Mouse (Mus musculus): Measurements from ENCODE around the gene Tmem63b. TPM values are rescaled to one million over a fixed set of nuclear protein-coding genes. Genes with fewer than 3 reads are reported as not detected.

The Tmem63b gene
- total RNA-seq (2014; rRNA removed) (241 and 252 TPM in 2 replicates), polyA plus RNA-seq (2015; fragmentation: Nextera tagmentation; extraction: Ambion mirVana) (123 and 139 TPM in 2 replicates)

DNA sequence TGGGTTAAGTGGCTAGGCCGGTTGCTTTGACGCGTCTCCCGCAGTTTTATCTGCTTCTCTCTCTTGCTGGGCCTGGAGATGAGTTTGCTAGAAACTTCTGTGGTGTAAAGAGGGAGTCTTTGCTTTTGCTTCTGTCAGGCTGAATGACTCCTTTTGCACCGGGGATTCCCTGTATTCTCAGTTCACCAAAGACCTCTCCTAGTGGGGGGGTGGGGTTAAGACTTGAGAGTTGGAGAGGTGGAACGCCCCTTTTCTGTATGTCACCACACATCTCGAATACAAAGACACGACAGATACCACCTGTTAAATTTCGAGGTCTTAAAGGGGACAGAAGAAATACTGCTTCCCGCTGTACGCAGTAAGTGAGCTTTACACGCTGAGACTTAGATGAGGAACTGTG is at the start of gene Tmem63b:
Tmem63b (minus strand) TSS at position 190 of the 400 bp plus-strand sequence.
- WGBS: 7% methylated on average over 12 of the region's 12 CpGs
- no peaks in the 10 kb centered on the region for H3K9me3 ChIP-seq (ENCODE audit: low read length)
- peaks cover 20% of the 10 kb centered on the region for H3K4me1 ChIP-seq (ENCODE audit: insufficient read depth, low read length)
- H3K4me3 ChIP-seq (ENCODE audit: low read length): peak within 1 kb of the TSS; percentile 94
- ATAC-seq (peak; percentile 6; the same call in 1 of the 2 replicates), DNase-seq (ENCODE audit: low spot score) (peak; percentile 30)
- no peaks in the 10 kb centered on the region for H3K36me3 ChIP-seq (ENCODE audit: insufficient read depth, low read length)
- H3K4me2 ChIP-seq (ENCODE audit: low read depth, low read length): peak within 1 kb of the TSS; percentile 82
- H3K27me3 ChIP-seq (ENCODE audit: insufficient read depth, low read length): no peaks in the 10 kb centered on the region
- TF ChIP-seq CTCF (IDR thresholded peaks at IDR 0.05; ENCODE audit: low read depth): no peak
- peak within 1 kb of the TSS; percentile 88 for H3K27ac ChIP-seq
- peak within 1 kb of the TSS; percentile 92 for H3K9ac ChIP-seq (replicated peaks; ENCODE audit: low read length)

DNA sequence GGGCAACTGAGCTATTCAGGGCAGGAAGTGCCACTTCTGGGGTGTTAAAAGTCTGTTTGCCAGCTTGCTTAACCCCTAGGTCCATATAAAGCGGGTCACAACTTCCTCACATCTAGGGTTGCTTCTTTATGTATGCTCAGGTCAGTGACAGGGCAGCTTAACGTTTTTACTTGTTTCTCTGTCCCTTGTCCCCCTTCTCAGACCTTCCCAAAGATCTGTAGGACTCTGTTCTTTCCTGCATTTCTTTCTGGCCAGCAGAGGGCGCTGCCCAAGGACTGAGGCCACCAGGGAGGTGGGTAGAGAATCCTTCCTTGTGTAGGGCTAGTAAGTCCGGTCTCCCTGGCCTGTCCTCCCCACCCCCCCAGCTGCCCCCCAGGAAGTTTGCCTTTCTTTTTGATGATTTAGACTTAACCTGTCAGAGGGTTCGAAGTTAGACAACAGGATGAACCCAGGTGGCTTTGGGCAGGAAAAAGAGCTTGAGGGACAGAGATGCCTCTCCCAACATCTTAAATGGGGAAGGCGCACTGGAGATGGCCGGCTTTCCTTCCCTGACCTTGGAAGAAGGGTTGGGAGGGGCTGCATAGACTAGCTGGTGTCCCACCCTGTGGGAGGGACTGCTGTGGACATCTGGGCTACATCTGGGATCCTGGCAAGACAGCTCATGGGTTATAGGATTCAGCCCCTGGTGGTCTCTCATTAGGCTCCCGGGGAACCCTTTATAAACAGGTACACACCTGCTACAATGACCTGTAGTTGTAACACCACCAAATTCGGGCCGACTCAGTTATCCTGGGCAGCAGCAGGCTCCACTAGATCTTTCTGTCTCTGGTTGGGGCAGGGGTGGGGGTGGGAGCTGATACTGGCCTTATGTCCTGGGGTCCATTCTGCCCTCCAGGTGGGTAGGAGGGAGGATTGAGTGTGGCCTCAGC is 48.9 kb upstream of the Tmem63b start:
- peak; percentile 90 for DNase-seq (ENCODE audit: low spot score)
- H3K4me1 ChIP-seq (ENCODE audit: insufficient read depth, low read length): peaks cover 18% of the 10 kb centered on the region; the same call in 1 of the 2 replicates
- peak overlapping the region; percentile 51 for H3K4me3 ChIP-seq (ENCODE audit: low read length)
- no peaks in the 10 kb centered on the region for H3K27me3 ChIP-seq (ENCODE audit: insufficient read depth, low read length)
- H3K4me2 ChIP-seq (ENCODE audit: low read depth, low read length): peak overlapping the region; percentile 79
- H3K27ac ChIP-seq: peak overlapping the region; percentile 85
- no peaks in the 10 kb centered on the region for H3K36me3 ChIP-seq (ENCODE audit: insufficient read depth, low read length)
- ATAC-seq: peak; percentile 41; the same call in 1 of the 2 replicates
- TF ChIP-seq CTCF (IDR thresholded peaks at IDR 0.05; ENCODE audit: low read depth): peak; percentile 95
- H3K9ac ChIP-seq (replicated peaks; ENCODE audit: low read length): peak overlapping the region; percentile 68
- WGBS: 8% methylated on average over 10 of the region's 10 CpGs
- H3K9me3 ChIP-seq (ENCODE audit: low read length): no peaks in the 10 kb centered on the region

DNA sequence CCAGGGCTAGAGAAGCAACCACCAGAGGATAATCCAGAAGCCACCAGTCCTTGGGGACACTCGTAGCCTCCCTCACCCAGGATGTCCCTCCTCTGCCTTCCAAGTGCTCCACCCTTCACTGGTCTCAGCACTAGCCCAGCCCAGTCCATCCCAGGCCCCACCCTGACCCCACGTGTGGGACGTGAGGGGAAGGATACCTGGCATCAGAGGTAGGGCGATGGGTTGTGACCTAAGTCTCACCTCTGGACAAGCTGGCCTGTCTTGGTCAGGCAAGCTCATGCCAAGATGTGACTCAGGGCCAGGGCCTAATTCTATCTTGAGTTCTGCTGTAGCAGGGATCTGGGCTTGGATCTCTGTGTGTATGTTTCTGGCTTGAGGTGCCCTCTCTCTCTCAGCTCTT is 48.2 kb upstream of the Tmem63b start:
- no peak for TF ChIP-seq CTCF (IDR thresholded peaks at IDR 0.05; ENCODE audit: low read depth)
- H3K4me2 ChIP-seq (ENCODE audit: low read depth, low read length): 0 out of 2 replicates have a peak overlapping the region, but pooled peaks have one; percentile 57
- peaks cover 18% of the 10 kb centered on the region; the same call in 1 of the 2 replicates for H3K4me1 ChIP-seq (ENCODE audit: insufficient read depth, low read length)
- no peaks in the 10 kb centered on the region for H3K36me3 ChIP-seq (ENCODE audit: insufficient read depth, low read length)
- H3K9ac ChIP-seq (replicated peaks; ENCODE audit: low read length): no peak overlapping the region
- no peak overlapping the region for H3K27ac ChIP-seq
- no peak overlapping the region for H3K4me3 ChIP-seq (ENCODE audit: low read length)
- H3K27me3 ChIP-seq (ENCODE audit: insufficient read depth, low read length): no peaks in the 10 kb centered on the region
- no peaks in the 10 kb centered on the region for H3K9me3 ChIP-seq (ENCODE audit: low read length)
- ATAC-seq: no peak
- WGBS: 77% methylated on average over 4 of the region's 4 CpGs
- DNase-seq (ENCODE audit: low spot score): no peak

DNA sequence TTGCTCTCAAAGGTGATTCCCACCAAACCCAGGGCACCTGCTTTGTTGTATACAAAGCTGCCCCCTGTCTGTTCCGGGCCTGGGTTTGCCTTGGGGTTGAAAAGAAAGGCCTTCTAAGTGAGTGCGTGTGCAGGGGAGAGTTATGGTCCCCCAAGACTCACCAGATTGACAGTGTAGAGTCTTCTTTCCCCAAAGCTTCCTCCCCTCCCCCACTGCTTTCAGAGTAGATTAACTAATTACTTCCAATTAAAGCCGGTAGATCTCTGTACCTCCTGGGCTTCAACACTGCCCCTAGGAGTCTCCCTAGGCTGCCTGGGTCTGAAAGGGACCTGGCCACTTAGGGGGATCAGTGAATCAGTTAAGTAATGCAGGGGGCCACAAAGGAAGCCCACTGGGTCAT is 47.6 kb upstream of the Tmem63b start:
- Histone ChIP-seq H3K27me3 (ENCODE audit: insufficient read depth, low read length) (no peaks in the 10 kb centered on the region), H3K4me1 (ENCODE audit: insufficient read depth, low read length) (peaks cover 18% of the 10 kb centered on the region; the same call in 1 of the 2 replicates), H3K4me2 (ENCODE audit: low read depth, low read length) (peak overlapping the region; percentile 57), H3K9me3 (ENCODE audit: low read length) (no peaks in the 10 kb centered on the region), H3K27ac (peak overlapping the region; percentile 56; the same call in 1 of the 2 replicates), H3K4me3 (ENCODE audit: low read length) (no peak overlapping the region), H3K36me3 (ENCODE audit: insufficient read depth, low read length) (no peaks in the 10 kb centered on the region), H3K9ac (replicated peaks; ENCODE audit: low read length) (no peak overlapping the region)
- DNase-seq (ENCODE audit: low spot score) (no peak), ATAC-seq (no peak)
- 14% methylated on average over 3 of the region's 3 CpGs for WGBS
- no peak for TF ChIP-seq CTCF (IDR thresholded peaks at IDR 0.05; ENCODE audit: low read depth)

GRCm38 (mm10) chr17:45733735-45734301 is 47.1 kb upstream of the Tmem63b start, which contains the start of gene 1600014C23Rik:
Gene 1600014C23Rik (minus strand): TSS chr17:45733844.
- Histone ChIP-seq H3K9me3 (ENCODE audit: low read length) (no peaks in the 10 kb centered on the region), H3K4me3 (ENCODE audit: low read length) (peak within 1 kb of the TSS; percentile 29), H3K27ac (peak within 1 kb of the TSS; percentile 56; the same call in 1 of the 2 replicates), H3K4me2 (ENCODE audit: low read depth, low read length) (peak within 1 kb of the TSS; percentile 57), H3K4me1 (ENCODE audit: insufficient read depth, low read length) (peaks cover 18% of the 10 kb centered on the region; the same call in 1 of the 2 replicates), H3K9ac (replicated peaks; ENCODE audit: low read length) (peak within 1 kb of the TSS; percentile 7; the same call in 1 of the 2 replicates), H3K36me3 (ENCODE audit: insufficient read depth, low read length) (no peaks in the 10 kb centered on the region), H3K27me3 (ENCODE audit: insufficient read depth, low read length) (no peaks in the 10 kb centered on the region)
- TF ChIP-seq CTCF (IDR thresholded peaks at IDR 0.05; ENCODE audit: low read depth): no peak
- WGBS: 1% methylated on average over 37 of the region's 41 CpGs
- ATAC-seq: peak; percentile 55
- peak; percentile 81 for DNase-seq (ENCODE audit: low spot score)

- Histone ChIP-seq H3K4me2 (ENCODE audit: low read depth, low read length) (peak overlapping the region; percentile 57), H3K27me3 (ENCODE audit: insufficient read depth, low read length) (no peaks in the 10 kb centered on the region), H3K36me3 (ENCODE audit: insufficient read depth, low read length) (no peaks in the 10 kb centered on the region), H3K27ac (peak overlapping the region; percentile 43; the same call in 1 of the 2 replicates), H3K4me3 (ENCODE audit: low read length) (no peak overlapping the region; the same call in 1 of the 2 replicates), H3K9ac (replicated peaks; ENCODE audit: low read length) (peak overlapping the region; percentile 7; the same call in 1 of the 2 replicates), H3K9me3 (ENCODE audit: low read length) (no peaks in the 10 kb centered on the region), H3K4me1 (ENCODE audit: insufficient read depth, low read length) (peaks cover 18% of the 10 kb centered on the region; the same call in 1 of the 2 replicates)
- DNase-seq (ENCODE audit: low spot score) (peak; percentile 45), ATAC-seq (peak; percentile 25; the same call in 1 of the 2 replicates)
- 35% methylated on average over 16 of the region's 19 CpGs for WGBS
- TF ChIP-seq CTCF (IDR thresholded peaks at IDR 0.05; ENCODE audit: low read depth): no peak
Observed at GRCm38 (mm10) chr17:45733038-45733734, 46.5 kb upstream of the Tmem63b start.
